Mouse (Mus musculus): ENCODE measurements around the gene Zfp933. TPM values are rescaled to one million over a fixed set of nuclear protein-coding genes. Genes with fewer than 3 reads are reported as not detected.

The Zfp933 gene
- total RNA-seq, 2 experiments from 2014 or later: 0.84 to 0.98 TPM

Other genes starting within 250 kb of the Zfp933 start
- not detected in 2 replicates for gene Zfp979, start 205.9 kb downstream of the Zfp933 start, total RNA-seq (2015; ENCODE audit: low replicate concordance)
- gene Zfp979, start 205.9 kb downstream of the Zfp933 start, total RNA-seq (2017; ENCODE audit: low replicate concordance): not detected in 2 replicates
- gene Zfp534, start 145.8 kb downstream of the Zfp933 start, total RNA-seq (2015; ENCODE audit: low replicate concordance): not detected in 2 replicates
- not detected in 2 replicates for gene Zfp534, start 145.8 kb downstream of the Zfp933 start, total RNA-seq (2017; ENCODE audit: low replicate concordance)
- 7.2 and 20.1 TPM in 2 replicates for gene Zfp984, start 38.6 kb downstream of the Zfp933 start, total RNA-seq (2015; ENCODE audit: low replicate concordance)
- gene Zfp984, start 38.6 kb downstream of the Zfp933 start, total RNA-seq (2017; ENCODE audit: low replicate concordance): 6.8 and 12.9 TPM in 2 replicates
- gene Miip, start 20.4 kb upstream of the Zfp933 start, total RNA-seq (2015; ENCODE audit: low replicate concordance): 134 and 157 TPM in 2 replicates
- 131 and 165 TPM in 2 replicates for gene Miip, start 20.4 kb upstream of the Zfp933 start, total RNA-seq (2017; ENCODE audit: low replicate concordance)
- 16.8 and 35.3 TPM in 2 replicates for gene Fv1, start 20.6 kb upstream of the Zfp933 start, total RNA-seq (2015; ENCODE audit: low replicate concordance)
- 29.4 and 35.8 TPM in 2 replicates for gene Fv1, start 20.6 kb upstream of the Zfp933 start, total RNA-seq (2017; ENCODE audit: low replicate concordance)
- 15.1 and 18.0 TPM in 2 replicates for gene Mfn2, start 56.3 kb upstream of the Zfp933 start, total RNA-seq (2015; ENCODE audit: low replicate concordance)
- gene Mfn2, start 56.3 kb upstream of the Zfp933 start, total RNA-seq (2017; ENCODE audit: low replicate concordance): 6.8 and 17.8 TPM in 2 replicates
- 3.6 and 5.9 TPM in 2 replicates for gene Plod1, start 88.4 kb upstream of the Zfp933 start, total RNA-seq (2015; ENCODE audit: low replicate concordance)
- gene Plod1, start 88.4 kb upstream of the Zfp933 start, total RNA-seq (2017; ENCODE audit: low replicate concordance): 4.8 and 5.5 TPM in 2 replicates
- gene 2510039O18Rik, start 92.5 kb upstream of the Zfp933 start, total RNA-seq (2015; ENCODE audit: low replicate concordance): 19.3 and 20.5 TPM in 2 replicates
- 17.7 and 18.9 TPM in 2 replicates for gene 2510039O18Rik, start 92.5 kb upstream of the Zfp933 start, total RNA-seq (2017; ENCODE audit: low replicate concordance)
- not detected in 2 replicates for gene Nppb, start 137.4 kb upstream of the Zfp933 start, total RNA-seq (2015; ENCODE audit: low replicate concordance)
- not detected in 2 replicates for gene Nppb, start 137.4 kb upstream of the Zfp933 start, total RNA-seq (2017; ENCODE audit: low replicate concordance)
- gene Nppa, start 152.4 kb upstream of the Zfp933 start, total RNA-seq (2015; ENCODE audit: low replicate concordance): not detected in 2 replicates
- gene Nppa, start 152.4 kb upstream of the Zfp933 start, total RNA-seq (2017; ENCODE audit: low replicate concordance): not detected in 2 replicates
- 1.3 and 2.5 TPM in 2 replicates for gene Clcn6, start 190.5 kb upstream of the Zfp933 start, total RNA-seq (2015; ENCODE audit: low replicate concordance)
- 1.7 and 2.7 TPM in 2 replicates for gene Clcn6, start 190.5 kb upstream of the Zfp933 start, total RNA-seq (2017; ENCODE audit: low replicate concordance)
- 5.8 and 8.0 TPM in 2 replicates for gene Mthfr, start 190.7 kb upstream of the Zfp933 start, total RNA-seq (2015; ENCODE audit: low replicate concordance)
- gene Mthfr, start 190.7 kb upstream of the Zfp933 start, total RNA-seq (2017; ENCODE audit: low replicate concordance): 2.0 and 7.1 TPM in 2 replicates
- 4.6 and 5.8 TPM in 2 replicates for gene Agtrap, start 239.7 kb upstream of the Zfp933 start, total RNA-seq (2015; ENCODE audit: low replicate concordance)
- 3.6 and 4.1 TPM in 2 replicates for gene Agtrap, start 239.7 kb upstream of the Zfp933 start, total RNA-seq (2017; ENCODE audit: low replicate concordance)